Mouse (Mus musculus): Measurements from ENCODE around the gene Apool. TPM values are rescaled to one million over a fixed set of nuclear protein-coding genes. Genes with fewer than 3 reads are reported as not detected.
"Not testable (repeated sequence)": the region's sequence is repeated elsewhere in the genome, so short reads cannot be mapped to it uniquely, and the experiment has no call there.

The Apool gene
- polyA plus RNA-seq (2015; fragmentation: Nextera tagmentation; extraction: Ambion mirVana) = 24.8 and 27.8 TPM in 2 replicates

- Histone ChIP-seq H3K36me3 (no peaks in the 10 kb centered on the region), H3K27me3 (no peaks in the 10 kb centered on the region), H3K4me1 (replicated peaks) (no peaks in the 10 kb centered on the region), H3K4me2 (peak within 1 kb of the TSS; percentile 50), H3K27ac (no peak within 1 kb of the TSS), H3K9me3 (no peaks in the 10 kb centered on the region), H3K4me3 (peak within 1 kb of the TSS; percentile 54), H3K9ac (peak within 1 kb of the TSS; percentile 61; the same call in 1 of the 2 replicates)
- WGBS = 25% methylated on average over 18 of the region's 18 CpGs
- ATAC-seq (ENCODE audit: low FRiP score) = peak; percentile 98
These were observed at the start of gene Apool for GRCm38 (mm10) chrX:112310804-112311530. Apool (plus strand) TSS chrX:112311334.

GRCm38 (mm10) chrX:112273550-112273949 lies 37.6 kb upstream of the Apool start:
- ATAC-seq (ENCODE audit: low FRiP score) = no peak
- Histone ChIP-seq H3K4me1 (replicated peaks) (no peaks in the 10 kb centered on the region), H3K27ac (no peak overlapping the region), H3K9me3 (no peaks in the 10 kb centered on the region), H3K9ac (no peak overlapping the region), H3K4me2 (no peak overlapping the region), H3K27me3 (no peaks in the 10 kb centered on the region), H3K36me3 (no peaks in the 10 kb centered on the region), H3K4me3 (no peak overlapping the region)
- 70% methylated on average over 1 of the region's 1 CpGs for WGBS

- 10% methylated on average over 12 of the region's 12 CpGs for WGBS
- ATAC-seq (ENCODE audit: low FRiP score) = peak; percentile 82
These were observed 375 bp downstream of the Apool start for GRCm38 (mm10) chrX:112311531-112311887.

GRCm38 (mm10) chrX:112312094-112312493 lies 960 bp downstream of the Apool start:
- WGBS = 68% methylated on average over 1 of the region's 1 CpGs
- no peak for ATAC-seq (ENCODE audit: low FRiP score)
- H3K9ac ChIP-seq = no peak overlapping the region
- H3K4me2 ChIP-seq = peak overlapping the region; percentile 50
- no peaks in the 10 kb centered on the region for H3K36me3 ChIP-seq
- no peaks in the 10 kb centered on the region for H3K27me3 ChIP-seq
- peak overlapping the region; percentile 54 for H3K4me3 ChIP-seq
- H3K27ac ChIP-seq = no peak overlapping the region
- H3K4me1 ChIP-seq (replicated peaks) = no peaks in the 10 kb centered on the region
- no peaks in the 10 kb centered on the region for H3K9me3 ChIP-seq

More at GRCm38 (mm10) chrX:112311531-112311887, 375 bp downstream of the Apool start:
- Histone ChIP-seq H3K36me3 (no peaks in the 10 kb centered on the region), H3K4me3 (peak overlapping the region; percentile 54), H3K4me2 (peak overlapping the region; percentile 50), H3K27me3 (no peaks in the 10 kb centered on the region), H3K9ac (peak overlapping the region; percentile 61; the same call in 1 of the 2 replicates), H3K4me1 (replicated peaks) (no peaks in the 10 kb centered on the region), H3K27ac (no peak overlapping the region), H3K9me3 (no peaks in the 10 kb centered on the region)

GRCm38 (mm10) chrX:112320273-112320672 lies 9.1 kb downstream of the Apool start:
- no peak overlapping the region for H3K4me2 ChIP-seq
- H3K9me3 ChIP-seq = no peaks in the 10 kb centered on the region
- no peaks in the 10 kb centered on the region for H3K27me3 ChIP-seq
- no peaks in the 10 kb centered on the region for H3K4me1 ChIP-seq (replicated peaks)
- ATAC-seq (ENCODE audit: low FRiP score) = no peak
- no peak overlapping the region for H3K27ac ChIP-seq
- no peak overlapping the region for H3K4me3 ChIP-seq
- H3K9ac ChIP-seq = no peak overlapping the region
- H3K36me3 ChIP-seq = no peaks in the 10 kb centered on the region

GRCm38 (mm10) chrX:112339486-112339885 lies 28.4 kb downstream of the Apool start:
- no peak for ATAC-seq (ENCODE audit: low FRiP score)

GRCm38 (mm10) chrX:112347467-112348394 lies 36.6 kb downstream of the Apool start:
- peak; percentile 49; the same call in 1 of the 2 replicates for ATAC-seq (ENCODE audit: low FRiP score)
- Histone ChIP-seq H3K9ac (no peak overlapping the region), H3K36me3 (no peaks in the 10 kb centered on the region), H3K27me3 (no peaks in the 10 kb centered on the region), H3K4me1 (replicated peaks) (no peaks in the 10 kb centered on the region), H3K4me2 (no peak overlapping the region), H3K27ac (no peak overlapping the region), H3K9me3 (no peaks in the 10 kb centered on the region), H3K4me3 (no peak overlapping the region)
- 42% methylated on average over 4 of the region's 4 CpGs for WGBS

More at GRCm38 (mm10) chrX:112339486-112339885, 28.4 kb downstream of the Apool start:
- no peak overlapping the region for H3K27ac ChIP-seq
- no peaks in the 10 kb centered on the region for H3K36me3 ChIP-seq
- H3K4me3 ChIP-seq = no peak overlapping the region
- no peaks in the 10 kb centered on the region for H3K4me1 ChIP-seq (replicated peaks)
- no peaks in the 10 kb centered on the region for H3K9me3 ChIP-seq
- H3K27me3 ChIP-seq = no peaks in the 10 kb centered on the region
- 88% methylated on average over 3 of the region's 3 CpGs for WGBS
- no peak overlapping the region for H3K9ac ChIP-seq
- H3K4me2 ChIP-seq = no peak overlapping the region

GRCm38 (mm10) chrX:112348395-112348791 lies 37.3 kb downstream of the Apool start:
- no peak for ATAC-seq (ENCODE audit: low FRiP score)
- no peak overlapping the region for H3K9ac ChIP-seq
- H3K9me3 ChIP-seq = no peaks in the 10 kb centered on the region
- no peaks in the 10 kb centered on the region for H3K4me1 ChIP-seq (replicated peaks)
- no peaks in the 10 kb centered on the region for H3K27me3 ChIP-seq
- no peak overlapping the region for H3K27ac ChIP-seq
- WGBS = 26% methylated on average over 3 of the region's 3 CpGs
- H3K4me2 ChIP-seq = no peak overlapping the region
- H3K4me3 ChIP-seq = no peak overlapping the region
- H3K36me3 ChIP-seq = no peaks in the 10 kb centered on the region

- Histone ChIP-seq H3K9me3 (peaks cover 7% of the 10 kb centered on the region), H3K4me1 (replicated peaks) (no peaks in the 10 kb centered on the region), H3K4me3 (no peak overlapping the region), H3K9ac (no peak overlapping the region), H3K27me3 (no peaks in the 10 kb centered on the region), H3K27ac (no peak overlapping the region), H3K4me2 (no peak overlapping the region), H3K36me3 (no peaks in the 10 kb centered on the region)
- ATAC-seq (ENCODE audit: low FRiP score) = no peak
- WGBS = 41% methylated on average over 4 of the region's 4 CpGs
These were observed 57.3 kb downstream of the Apool start for GRCm38 (mm10) chrX:112368426-112368825.

GRCm38 (mm10) chrX:112370577-112371410 lies 59.7 kb downstream of the Apool start:
- not testable (repeated sequence) for H3K36me3 ChIP-seq; H3K27me3 ChIP-seq; H3K4me3 ChIP-seq; H3K27ac ChIP-seq; H3K4me2 ChIP-seq; H3K4me1 ChIP-seq (replicated peaks); H3K9me3 ChIP-seq; H3K9ac ChIP-seq
- peak; percentile 100 for ATAC-seq (ENCODE audit: low FRiP score)
- 82% methylated on average over 5 of the region's 5 CpGs for WGBS

GRCm38 (mm10) chrX:112406679-112407078 lies 95.5 kb downstream of the Apool start, which contains the start of gene Satl1:
Satl1 (minus strand) TSS chrX:112406779.
- WGBS = 93% methylated on average over 3 of the region's 3 CpGs
- Histone ChIP-seq H3K4me1 (replicated peaks) (no peaks in the 10 kb centered on the region), H3K4me2 (no peak within 1 kb of the TSS), H3K27ac (no peak within 1 kb of the TSS), H3K4me3 (no peak within 1 kb of the TSS), H3K27me3 (no peaks in the 10 kb centered on the region), H3K9me3 (no peaks in the 10 kb centered on the region), H3K36me3 (no peaks in the 10 kb centered on the region), H3K9ac (no peak within 1 kb of the TSS)
- ATAC-seq (ENCODE audit: low FRiP score) = no peak

GRCm38 (mm10) chrX:112412309-112412708 lies 101.2 kb downstream of the Apool start:
- no peak overlapping the region for H3K9ac ChIP-seq
- no peak for ATAC-seq (ENCODE audit: low FRiP score)
- H3K4me2 ChIP-seq = no peak overlapping the region
- H3K27me3 ChIP-seq = no peaks in the 10 kb centered on the region
- H3K4me1 ChIP-seq (replicated peaks) = no peaks in the 10 kb centered on the region
- WGBS = 78% methylated on average over 2 of the region's 2 CpGs
- H3K36me3 ChIP-seq = no peaks in the 10 kb centered on the region
- H3K9me3 ChIP-seq = no peaks in the 10 kb centered on the region
- H3K27ac ChIP-seq = no peak overlapping the region
- H3K4me3 ChIP-seq = no peak overlapping the region

Measured in hindbrain, embryonic 13.5 days (tissue).